Mouse (Mus musculus) C2C12 (cell line): ENCODE data around the gene Pafah1b3.

Source experiments
- CTCF ChIP-seq: IDR thresholded peaks from one replicate; pipeline ENCODE4 v1.5.1; 2011; ENCODE audit not compliant: control insufficient read depth, insufficient read depth, insufficient read length
- FOSL1 ChIP-seq: IDR thresholded peaks from one replicate; pipeline ENCODE4 v1.8.0; 2011; ENCODE audit warnings: mild to moderate bottlenecking, low read length; ENCODE audit not compliant: poor library complexity, insufficient read depth, severe bottlenecking
- MYOG ChIP-seq: IDR thresholded peaks from one replicate; pipeline ENCODE4 v1.6.1; 2011; ENCODE audit not compliant: control insufficient read depth, insufficient read length; ENCODE audit errors: extremely low read depth

GRCm38 (mm10) chr7:25290911-25291310 lies 6.9 kb downstream of the Pafah1b3 start:
- no peak for TF ChIP-seq CTCF
- TF ChIP-seq MYOG, result no peak
- TF ChIP-seq FOSL1, result no peak
